Mouse (Mus musculus): Measurements from ENCODE around the gene St6gal1. TPM values are rescaled to one million over a fixed set of nuclear protein-coding genes. Genes with fewer than 3 reads are reported as not detected.
A peak's percentile ranks its signal among the peaks of the same experiment; 100 is the strongest.

Gene St6gal1
- polyA plus RNA-seq, 1 experiment from 2014 or later = 29.1 TPM

GRCm38 (mm10) chr16:23379536-23380230, 155.1 kb downstream of the St6gal1 start:
- 76% methylated on average over 3 of the region's 3 CpGs for WGBS
- DNase-seq (ENCODE audit: low spot score) (no peak), ATAC-seq (ENCODE audit: insufficient number of reproducible peaks, low FRiP score, low TSS enrichment, low read depth) (no peak)
- Histone ChIP-seq H3K36me3 (ENCODE audit: control insufficient read depth, insufficient read depth, low read length) (no peaks in the 10 kb centered on the region), H3K27ac (replicated peaks; ENCODE audit: low read depth, low read length) (no peak overlapping the region), H3K9ac (ENCODE audit: low read length) (no peak overlapping the region), H3K4me1 (ENCODE audit: control insufficient read depth, insufficient read depth, low read length) (no peaks in the 10 kb centered on the region), H3K4me3 (ENCODE audit: low read depth, low read length) (no peak overlapping the region), H3K9me3 (ENCODE audit: control insufficient read depth, low read length) (no peaks in the 10 kb centered on the region), H3K27me3 (ENCODE audit: control insufficient read depth, insufficient read depth, low read length) (no peaks in the 10 kb centered on the region), H3K4me2 (ENCODE audit: low read depth, severe bottlenecking) (no peak overlapping the region)

DNA sequence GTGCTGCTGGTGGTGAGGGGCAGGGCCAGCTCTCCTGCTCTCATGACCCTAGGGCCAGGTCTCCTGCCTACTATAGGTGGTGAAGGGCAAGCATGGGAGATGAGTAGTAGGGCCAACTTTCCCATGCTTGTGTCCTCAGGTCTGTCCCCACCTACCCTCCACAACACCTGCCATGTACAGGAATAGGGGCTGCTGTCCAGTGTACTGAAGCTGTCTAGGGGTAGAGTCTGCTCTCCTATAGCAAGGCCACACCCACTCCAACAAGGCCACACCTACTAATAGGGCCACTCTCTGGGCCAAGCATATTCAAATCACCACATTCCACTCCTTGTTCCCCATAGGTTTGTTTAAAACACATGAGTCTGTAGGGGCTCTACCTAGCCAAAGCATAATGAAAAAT, 159.8 kb downstream of the St6gal1 start:
- H3K27ac ChIP-seq (replicated peaks; ENCODE audit: low read depth, low read length) = no peak overlapping the region
- H3K4me3 ChIP-seq (ENCODE audit: low read depth, low read length) = no peak overlapping the region
- H3K9ac ChIP-seq (ENCODE audit: low read length) = no peak overlapping the region
- ATAC-seq (ENCODE audit: insufficient number of reproducible peaks, low FRiP score, low TSS enrichment, low read depth) (no peak), DNase-seq (ENCODE audit: low spot score) (no peak)
- H3K36me3 ChIP-seq (ENCODE audit: control insufficient read depth, insufficient read depth, low read length) = no peaks in the 10 kb centered on the region
- no peak overlapping the region for H3K4me2 ChIP-seq (ENCODE audit: low read depth, severe bottlenecking)
- H3K4me1 ChIP-seq (ENCODE audit: control insufficient read depth, insufficient read depth, low read length) = no peaks in the 10 kb centered on the region
- no peaks in the 10 kb centered on the region for H3K9me3 ChIP-seq (ENCODE audit: control insufficient read depth, low read length)
- H3K27me3 ChIP-seq (ENCODE audit: control insufficient read depth, insufficient read depth, low read length) = no peaks in the 10 kb centered on the region

GRCm38 (mm10) chr16:23397931-23398330, 173.4 kb downstream of the St6gal1 start:
- Histone ChIP-seq H3K9me3 (ENCODE audit: control insufficient read depth, low read length) (no peaks in the 10 kb centered on the region), H3K4me1 (ENCODE audit: control insufficient read depth, insufficient read depth, low read length) (0 out of 2 replicates have a peak, but pooled peaks cover 5% of the 10 kb centered on the region), H3K27me3 (ENCODE audit: control insufficient read depth, insufficient read depth, low read length) (no peaks in the 10 kb centered on the region), H3K9ac (ENCODE audit: low read length) (no peak overlapping the region), H3K4me2 (ENCODE audit: low read depth, severe bottlenecking) (no peak overlapping the region), H3K4me3 (ENCODE audit: low read depth, low read length) (no peak overlapping the region), H3K27ac (replicated peaks; ENCODE audit: low read depth, low read length) (no peak overlapping the region), H3K36me3 (ENCODE audit: control insufficient read depth, insufficient read depth, low read length) (no peaks in the 10 kb centered on the region)
- ATAC-seq (ENCODE audit: insufficient number of reproducible peaks, low FRiP score, low TSS enrichment, low read depth) = no peak
- no peak for DNase-seq (ENCODE audit: low spot score)
- WGBS = 90% methylated on average over 5 of the region's 5 CpGs

GRCm38 (mm10) chr16:23401463-23401862, 176.9 kb downstream of the St6gal1 start:
- no peak for ATAC-seq (ENCODE audit: insufficient number of reproducible peaks, low FRiP score, low TSS enrichment, low read depth)
- WGBS = 53% methylated on average over 4 of the region's 4 CpGs
- peak; percentile 22 for DNase-seq (ENCODE audit: low spot score)

DNA sequence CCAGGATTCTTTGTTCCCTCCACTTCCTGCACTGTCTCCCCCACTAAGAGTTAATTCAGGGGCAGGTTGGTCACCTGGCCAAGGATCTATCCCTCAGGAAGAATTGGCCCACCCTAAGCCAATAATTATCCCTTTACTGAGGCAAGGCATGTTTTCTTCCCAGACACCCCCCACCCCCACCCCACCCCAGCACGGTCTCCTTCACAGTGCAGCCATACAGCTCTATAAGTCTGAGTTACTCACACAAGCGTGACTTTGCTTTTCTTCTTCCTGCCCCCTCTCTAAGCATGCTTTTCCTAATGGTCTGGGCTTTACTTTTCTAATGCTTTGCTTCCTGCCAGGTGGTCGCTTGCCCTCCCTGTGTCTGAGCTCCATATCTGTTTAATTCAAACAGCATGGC, 177.4 kb downstream of the St6gal1 start:
- no peaks in the 10 kb centered on the region for H3K36me3 ChIP-seq (ENCODE audit: control insufficient read depth, insufficient read depth, low read length)
- DNase-seq (ENCODE audit: low spot score) = peak; percentile 25
- no peak overlapping the region for H3K4me2 ChIP-seq (ENCODE audit: low read depth, severe bottlenecking)
- 0 out of 2 replicates have a peak, but pooled peaks cover 5% of the 10 kb centered on the region for H3K4me1 ChIP-seq (ENCODE audit: control insufficient read depth, insufficient read depth, low read length)
- peak; percentile 26; the same call in 1 of the 2 replicates for ATAC-seq (ENCODE audit: insufficient number of reproducible peaks, low FRiP score, low TSS enrichment, low read depth)
- WGBS = 16% methylated on average over 3 of the region's 3 CpGs
- no peak overlapping the region for H3K4me3 ChIP-seq (ENCODE audit: low read depth, low read length)
- no peak overlapping the region for H3K9ac ChIP-seq (ENCODE audit: low read length)
- no peaks in the 10 kb centered on the region for H3K9me3 ChIP-seq (ENCODE audit: control insufficient read depth, low read length)
- no peaks in the 10 kb centered on the region for H3K27me3 ChIP-seq (ENCODE audit: control insufficient read depth, insufficient read depth, low read length)
- 0 out of 2 replicates have a peak overlapping the region, but pooled peaks have one; percentile 15 for H3K27ac ChIP-seq (replicated peaks; ENCODE audit: low read depth, low read length)

More at GRCm38 (mm10) chr16:23401463-23401862, 176.9 kb downstream of the St6gal1 start:
- 0 out of 2 replicates have a peak, but pooled peaks cover 5% of the 10 kb centered on the region for H3K4me1 ChIP-seq (ENCODE audit: control insufficient read depth, insufficient read depth, low read length)
- 0 out of 2 replicates have a peak overlapping the region, but pooled peaks have one; percentile 15 for H3K27ac ChIP-seq (replicated peaks; ENCODE audit: low read depth, low read length)
- no peak overlapping the region for H3K4me3 ChIP-seq (ENCODE audit: low read depth, low read length)
- H3K4me2 ChIP-seq (ENCODE audit: low read depth, severe bottlenecking) = no peak overlapping the region
- no peaks in the 10 kb centered on the region for H3K36me3 ChIP-seq (ENCODE audit: control insufficient read depth, insufficient read depth, low read length)
- no peaks in the 10 kb centered on the region for H3K9me3 ChIP-seq (ENCODE audit: control insufficient read depth, low read length)
- no peak overlapping the region for H3K9ac ChIP-seq (ENCODE audit: low read length)
- H3K27me3 ChIP-seq (ENCODE audit: control insufficient read depth, insufficient read depth, low read length) = no peaks in the 10 kb centered on the region

DNA sequence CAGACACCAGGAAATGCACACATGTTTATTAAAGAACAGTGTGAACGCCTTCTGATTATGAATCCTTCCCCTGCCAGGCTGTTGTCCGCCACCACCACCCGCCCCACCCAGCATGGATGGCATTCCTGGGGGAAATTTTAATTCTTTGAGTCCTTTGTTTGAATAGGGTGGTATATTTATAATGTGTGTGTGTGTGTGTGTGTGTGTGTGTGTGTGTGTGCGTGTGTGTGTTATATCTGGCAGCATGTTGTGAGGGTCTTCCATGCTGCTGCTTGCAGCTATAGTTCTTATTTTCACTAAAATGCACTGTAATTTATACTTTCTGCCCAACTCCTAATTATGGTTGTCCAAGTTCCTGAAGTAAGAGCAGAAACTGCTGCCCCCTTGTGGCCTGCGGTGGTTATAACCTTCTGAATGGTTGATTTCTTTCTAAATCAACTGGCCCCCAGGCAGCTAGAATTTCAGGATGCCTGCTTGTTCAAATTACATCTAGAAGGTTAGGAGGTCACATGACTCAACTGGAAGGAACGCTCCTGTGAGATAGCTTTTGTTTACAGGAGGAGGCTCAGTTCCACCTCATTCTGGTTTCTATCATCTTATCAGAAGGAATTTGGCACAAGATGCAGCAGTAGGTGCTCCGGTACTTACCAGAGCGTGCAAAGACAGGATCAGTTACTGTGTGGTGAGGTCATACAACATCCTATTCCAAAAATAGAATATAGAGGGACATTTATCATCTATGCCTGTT, 178.6 kb downstream of the St6gal1 start:
- H3K4me1 ChIP-seq (ENCODE audit: control insufficient read depth, insufficient read depth, low read length) = 0 out of 2 replicates have a peak, but pooled peaks cover 5% of the 10 kb centered on the region
- H3K4me3 ChIP-seq (ENCODE audit: low read depth, low read length) = no peak overlapping the region
- no peak overlapping the region for H3K27ac ChIP-seq (replicated peaks; ENCODE audit: low read depth, low read length)
- no peak overlapping the region for H3K4me2 ChIP-seq (ENCODE audit: low read depth, severe bottlenecking)
- no peaks in the 10 kb centered on the region for H3K9me3 ChIP-seq (ENCODE audit: control insufficient read depth, low read length)
- WGBS = 54% methylated on average over 8 of the region's 8 CpGs
- no peak overlapping the region for H3K9ac ChIP-seq (ENCODE audit: low read length)
- ATAC-seq (ENCODE audit: insufficient number of reproducible peaks, low FRiP score, low TSS enrichment, low read depth) (no peak), DNase-seq (ENCODE audit: low spot score) (peak; percentile 89)
- no peaks in the 10 kb centered on the region for H3K36me3 ChIP-seq (ENCODE audit: control insufficient read depth, insufficient read depth, low read length)
- H3K27me3 ChIP-seq (ENCODE audit: control insufficient read depth, insufficient read depth, low read length) = no peaks in the 10 kb centered on the region

Other genes with a start within 250 kb of the St6gal1 start
- gene Kng2, start 195.3 kb upstream of the St6gal1 start, polyA plus RNA-seq (2014; fragmentation: Nextera tagmentation; extraction: Ambion mirVana) = not detected in 2 replicates
- 0.33 TPM in 1 of 2 replicates, not detected in the other for gene Kng1, start 166.9 kb upstream of the St6gal1 start, polyA plus RNA-seq (2014; fragmentation: Nextera tagmentation; extraction: Ambion mirVana)
- 228 and 233 TPM in 2 replicates for gene Eif4a2, start 117.3 kb upstream of the St6gal1 start, polyA plus RNA-seq (2014; fragmentation: Nextera tagmentation; extraction: Ambion mirVana)
- 203 and 210 TPM in 2 replicates for gene Rfc4, start 97.0 kb upstream of the St6gal1 start, polyA plus RNA-seq (2014; fragmentation: Nextera tagmentation; extraction: Ambion mirVana)
- not detected in 2 replicates for gene Adipoq, start 78.2 kb upstream of the St6gal1 start, polyA plus RNA-seq (2014; fragmentation: Nextera tagmentation; extraction: Ambion mirVana)
- gene Rtp1, start 204.4 kb downstream of the St6gal1 start, polyA plus RNA-seq (2014; fragmentation: Nextera tagmentation; extraction: Ambion mirVana) = not detected in 2 replicates

Measured in limb, embryonic 11.5 days (tissue).